8 mouse cellular contexts compared by ENCODE assay signal in genomic region chr3:25653010-25653409, GRCm38 (mm10).
DNase-seq lines count a peak whose midpoint lies in the region; ATAC-seq and TF ChIP-seq lines count a peak whose summit lies in the region.

No protein-coding gene starts in this region.

- no peaks in the 10 kb centered on the region for H3K4me1 ChIP-seq in MEL (ENCODE audit: control insufficient read depth in 1 of 2, insufficient read depth in 2 of 2, low read length in 2 of 2)
- no peaks in the 10 kb centered on the region for H3K4me1 ChIP-seq in forebrain, postnatal 0 days (ENCODE audit: insufficient read depth)
- no peaks in the 10 kb centered on the region for H3K4me1 ChIP-seq in liver, embryonic 11.5 days (replicated peaks; ENCODE audit: control insufficient read depth, insufficient read depth, low read length)

- H3K4me3 ChIP-seq in MEL (ENCODE audit: control insufficient read depth in 1 of 2, insufficient read depth in 1 of 2, low read depth in 2 of 2, low read length in 2 of 2), result no peak overlapping the region
- H3K4me3 ChIP-seq in forebrain, postnatal 0 days (ENCODE audit: low read depth, low read length), result no peak overlapping the region
- H3K4me3 ChIP-seq in liver, embryonic 11.5 days (ENCODE audit: low read depth, low read length), result no peak overlapping the region

- no peaks in the 10 kb centered on the region for H3K9me3 ChIP-seq in MEL (replicated peaks; ENCODE audit: insufficient read depth, low read length)
- H3K9me3 ChIP-seq in forebrain, postnatal 0 days (ENCODE audit: low read length), result no peaks in the 10 kb centered on the region
- H3K9me3 ChIP-seq in liver, embryonic 11.5 days (ENCODE audit: control insufficient read depth, low read length), result no peaks in the 10 kb centered on the region

- H3K36me3 ChIP-seq in MEL (ENCODE audit: control insufficient read depth in 1 of 2, insufficient read depth in 2 of 2, low read length in 2 of 2), result no peaks in the 10 kb centered on the region
- no peaks in the 10 kb centered on the region for H3K36me3 ChIP-seq in forebrain, postnatal 0 days (ENCODE audit: insufficient read depth)
- H3K36me3 ChIP-seq in liver, embryonic 11.5 days (ENCODE audit: control insufficient read depth, insufficient read depth, low read length), result no peaks in the 10 kb centered on the region

- peak; percentile 65 for DNase-seq in layer of hippocampus, adult 11-12 months (ENCODE audit: low spot score)
- no peak for DNase-seq in layer of hippocampus, postnatal 14 days (ENCODE audit: low spot score in 2 of 2)
- DNase-seq in MEL (ENCODE audit: low read depth, low spot score), result peak; percentile 59
- DNase-seq in cerebellum, adult 18-20 months, result peak; percentile 49 to 57
- DNase-seq in forebrain, postnatal 0 days, result no peak
- peak; percentile 10 to 19 for DNase-seq in lung, postnatal 4 days
- no peak for DNase-seq in liver, embryonic 11.5 days (ENCODE audit: low spot score)

- no peak overlapping the region for H3K27ac ChIP-seq in MEL (ENCODE audit: control insufficient read depth, low read depth, low read length)
- no peak overlapping the region for H3K27ac ChIP-seq in forebrain, postnatal 0 days (ENCODE audit: low read depth, low read length)
- H3K27ac ChIP-seq in liver, embryonic 11.5 days (ENCODE audit: low read depth, low read length), result no peak overlapping the region

- 69% methylated on average over 4 of the region's 4 CpGs for WGBS in forebrain, postnatal 0 days
- 71% methylated on average over 4 of the region's 4 CpGs for WGBS in liver, embryonic 11.5 days

- H3K4me2 ChIP-seq in forebrain, postnatal 0 days (ENCODE audit: low read depth), result no peak overlapping the region
- no peak overlapping the region for H3K4me2 ChIP-seq in liver, embryonic 11.5 days

- H3K79me2 ChIP-seq in MEL (ENCODE audit: control insufficient read depth, insufficient read depth, low read length, poor library complexity), result no peaks in the 10 kb centered on the region

- ATAC-seq in forebrain, postnatal 0 days, result no peak; the same call in 1 of the 2 replicates
- no peak for ATAC-seq in liver, embryonic 11.5 days (replicated peaks; ENCODE audit: low FRiP score)
- ATAC-seq in megakaryocyte-erythroid progenitor cell, adult 5-6 weeks (replicated peaks; ENCODE audit: low FRiP score, low TSS enrichment, poor library complexity, severe bottlenecking), result no peak

- no peaks in the 10 kb centered on the region for H3K27me3 ChIP-seq in MEL (ENCODE audit: control insufficient read depth in 1 of 2, insufficient read depth in 2 of 2, low read length in 2 of 2)
- H3K27me3 ChIP-seq in forebrain, postnatal 0 days (ENCODE audit: insufficient read depth, low read length), result no peaks in the 10 kb centered on the region
- H3K27me3 ChIP-seq in liver, embryonic 11.5 days (replicated peaks; ENCODE audit: control insufficient read depth, insufficient read depth, low read length), result no peaks in the 10 kb centered on the region

- TF ChIP-seq EP300 in MEL (IDR thresholded peaks at IDR 0.05; ENCODE audit: low read depth in 1 of 2, low read length in 2 of 2), result no peak

- H3K9ac ChIP-seq in MEL (ENCODE audit: control insufficient read depth, low read depth, low read length, poor library complexity, severe bottlenecking), result no peak overlapping the region
- no peak overlapping the region for H3K9ac ChIP-seq in forebrain, postnatal 0 days
- no peak overlapping the region for H3K9ac ChIP-seq in liver, embryonic 11.5 days (ENCODE audit: low read depth, low read length)

- no peak for TF ChIP-seq POLR2A in MEL (IDR thresholded peaks at IDR 0.05; ENCODE audit: control insufficient read depth in 1 of 2, insufficient read depth in 1 of 2, low read depth in 1 of 2, low read length in 2 of 2, poor library complexity in 1 of 2)

- peak; percentile 34 for TF ChIP-seq RAD21 in MEL (IDR thresholded peaks at IDR 0.05; ENCODE audit: low read depth, low read length)

- TF ChIP-seq CTCF in MEL (IDR thresholded peaks at IDR 0.05 in 2 of 3, conservative IDR thresholded peaks at IDR 0.05 in 1 of 3; ENCODE audit: control insufficient read depth in 1 of 3, insufficient read depth in 1 of 3, low read depth in 2 of 3, low read length in 3 of 3, poor library complexity in 1 of 3, severe bottlenecking in 1 of 3), result peak; percentile 37 to 66 (median 61)
- TF ChIP-seq CTCF in forebrain, postnatal 0 days (IDR thresholded peaks at IDR 0.05; ENCODE audit: low read depth), result peak; percentile 51

TF ChIP-seq in MEL, 35 proteins besides CTCF, POLR2A, EP300 and RAD21:
- TF ChIP-seq POLR2AphosphoS5 (IDR thresholded peaks at IDR 0.05; ENCODE audit: borderline replicate concordance, low read depth, low read length) (no peak), RCOR1 (IDR thresholded peaks at IDR 0.05; ENCODE audit: low read depth, low read length) (no peak), SMC3 (IDR thresholded peaks at IDR 0.05; ENCODE audit: low read depth, low read length) (peak; percentile 73), MAFK (IDR thresholded peaks at IDR 0.05; ENCODE audit: borderline replicate concordance, low read depth, low read length) (no peak), NELFE (IDR thresholded peaks at IDR 0.05; ENCODE audit: low read depth, low read length) (no peak), ZC3H11A (IDR thresholded peaks at IDR 0.05; ENCODE audit: low read depth, low read length) (peak; percentile 45), TBP (IDR thresholded peaks at IDR 0.05; ENCODE audit: low read depth, low read length) (no peak)
TF ChIP-seq in MEL: peak in this region for 2.

Comparison
In these comparisons a context has a peak if more than half of its experiments do, and no peak if none do; other contexts are left out.
1. DNase-seq: peak in layer of hippocampus, adult 11-12 months (single experiment), MEL (single experiment), cerebellum, adult 18-20 months (2 of 2) and lung, postnatal 4 days (2 of 2); none in layer of hippocampus, postnatal 14 days (0 of 2), forebrain, postnatal 0 days (single experiment) and liver, embryonic 11.5 days (single experiment).